Mouse (Mus musculus) kidney, adult 9 months (tissue): ENCODE data around the gene B3gnt2.
A peak's percentile ranks its signal among the peaks of the same experiment; 100 is the strongest.

Experiments
- DNase-seq: peaks from one replicate; pipeline ENCODE4 v3.0.0; 2022

B3gnt2 gene

GRCm38 (mm10) chr11:22846960-22847731, 13.6 kb downstream of the B3gnt2 start:
- DNase-seq, result peak; percentile 89

- DNase-seq, result peak; percentile 32
Observed at GRCm38 (mm10) chr11:22846093-22846835, 14.5 kb downstream of the B3gnt2 start.

- peak; percentile 91 for DNase-seq
Observed at GRCm38 (mm10) chr11:22844754-22845718, 15.7 kb downstream of the B3gnt2 start.

GRCm38 (mm10) chr11:22839456-22839855, 21.3 kb downstream of the B3gnt2 start:
- no peak for DNase-seq

DNA sequence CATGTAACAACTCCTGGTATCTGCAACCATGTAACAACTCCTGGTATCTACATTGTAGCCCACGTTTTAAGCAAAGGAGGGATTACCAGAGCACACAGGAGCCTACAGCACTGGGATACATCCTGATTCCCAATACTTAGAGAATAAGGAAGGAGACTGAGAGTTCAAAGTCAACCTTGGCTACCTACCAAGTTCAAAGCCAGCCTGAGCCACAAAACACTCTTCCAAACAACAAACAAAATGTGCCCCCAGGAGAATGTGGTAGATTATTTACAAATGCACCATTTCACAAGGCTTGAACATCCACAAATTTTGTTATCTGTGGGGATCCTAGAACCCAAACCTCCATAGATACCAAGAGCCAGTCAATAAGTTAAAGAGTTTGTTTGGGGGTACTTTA, 22.4 kb downstream of the B3gnt2 start:
- DNase-seq, result peak; percentile 59

- no peak for DNase-seq
Observed at GRCm38 (mm10) chr11:22836269-22836668, 24.5 kb downstream of the B3gnt2 start.

DNA sequence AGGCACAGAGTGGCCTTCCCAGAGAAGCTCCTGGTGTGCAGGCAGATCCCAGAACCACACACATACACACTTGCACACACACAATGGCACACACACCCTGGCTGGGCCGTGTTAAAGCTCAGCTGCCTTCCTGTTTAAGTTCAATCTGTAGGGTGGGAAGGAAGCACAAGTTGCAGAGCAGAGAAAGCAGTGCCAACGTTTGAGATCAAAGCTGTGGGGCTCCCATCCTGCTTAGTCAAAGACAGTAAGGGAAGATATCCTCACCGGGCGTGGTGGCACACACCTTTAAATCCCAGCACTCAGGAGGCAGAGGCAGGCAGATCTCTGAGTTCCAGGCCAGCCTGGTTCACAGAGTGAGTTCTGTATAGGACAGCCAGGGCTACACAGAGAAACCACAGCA, 28.2 kb downstream of the B3gnt2 start:
- no peak for DNase-seq

GRCm38 (mm10) chr11:22831916-22832315, 28.8 kb downstream of the B3gnt2 start:
- DNase-seq, result no peak

DNA sequence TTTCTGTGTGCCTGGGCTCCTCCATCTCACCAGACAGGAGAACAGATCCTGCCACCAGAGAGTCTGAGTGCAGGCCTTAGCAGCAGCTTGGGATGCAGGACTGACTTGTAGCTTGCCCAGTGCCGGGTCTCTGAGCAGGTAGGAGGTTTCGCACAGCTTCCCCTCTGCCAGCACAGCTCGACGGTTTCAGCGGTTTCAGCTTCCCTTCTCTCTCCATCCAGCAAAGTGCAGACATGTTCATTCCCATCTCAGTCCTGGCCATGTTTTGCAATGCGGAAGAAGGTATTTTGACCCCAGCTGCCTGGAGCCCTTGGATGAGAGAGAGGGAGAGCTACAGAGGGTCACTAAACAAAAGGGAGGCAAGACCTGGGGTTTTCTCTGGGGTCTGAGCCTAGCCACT, 30.1 kb downstream of the B3gnt2 start:
- no peak for DNase-seq

- DNase-seq, result peak; percentile 22
Observed at GRCm38 (mm10) chr11:22830179-22830611, 30.6 kb downstream of the B3gnt2 start.

GRCm38 (mm10) chr11:22828988-22829632, 31.7 kb downstream of the B3gnt2 start:
- no peak for DNase-seq

DNA sequence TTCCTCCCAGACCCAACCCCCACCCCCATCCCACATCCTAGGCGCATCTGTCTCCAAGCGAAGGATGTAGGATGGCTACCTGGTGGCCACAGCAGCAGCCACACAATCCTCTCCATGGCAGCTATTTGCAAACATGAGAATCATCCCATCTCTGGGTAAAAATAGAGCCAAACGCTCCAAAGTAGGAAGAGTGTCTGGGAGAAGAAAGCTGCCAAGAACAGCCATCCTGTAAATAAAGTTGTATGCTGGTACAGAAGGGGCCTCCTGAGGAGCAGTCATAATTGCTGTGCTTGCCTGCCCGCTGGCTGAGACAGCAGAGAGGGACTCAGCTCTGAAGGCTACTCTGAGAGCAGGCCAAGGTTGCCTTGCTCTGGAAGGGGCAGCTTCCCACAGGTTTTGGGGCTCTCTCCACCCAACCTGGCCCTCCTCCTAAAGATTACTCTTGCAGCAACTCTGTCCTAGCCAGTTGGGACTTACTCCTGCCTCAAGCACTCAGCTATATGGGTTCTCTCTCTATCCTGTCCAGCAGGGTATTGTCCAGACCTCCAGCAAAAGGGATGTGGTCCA, 33.2 kb downstream of the B3gnt2 start:
- no peak for DNase-seq

- DNase-seq, result peak; percentile 34
Observed at GRCm38 (mm10) chr11:22826665-22827064, 34.1 kb downstream of the B3gnt2 start.

DNA sequence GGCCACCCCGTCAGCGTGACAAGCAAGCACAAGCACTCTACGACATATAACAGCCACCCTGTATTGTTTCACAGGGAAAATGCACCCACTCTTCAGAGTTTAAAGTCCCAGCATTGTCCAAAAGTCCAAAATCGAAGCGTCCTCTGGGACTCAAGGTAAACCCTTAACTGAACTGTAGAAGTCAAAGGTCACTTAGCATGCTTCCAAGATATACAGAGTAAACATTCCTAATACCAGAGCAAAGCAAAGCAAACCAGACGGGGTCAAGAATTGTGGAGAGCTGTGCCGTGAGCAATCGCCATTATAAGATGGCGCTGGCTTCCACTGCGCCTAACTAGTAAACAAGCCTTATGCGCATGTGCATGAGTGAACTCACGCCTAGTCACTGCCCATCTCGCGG, 34.7 kb downstream of the B3gnt2 start:
- peak; percentile 80 for DNase-seq

GRCm38 (mm10) chr11:22825548-22825947, 35.2 kb downstream of the B3gnt2 start:
- no peak for DNase-seq

- peak; percentile 26 for DNase-seq
Observed at GRCm38 (mm10) chr11:22824049-22824705, 36.6 kb downstream of the B3gnt2 start.

DNA sequence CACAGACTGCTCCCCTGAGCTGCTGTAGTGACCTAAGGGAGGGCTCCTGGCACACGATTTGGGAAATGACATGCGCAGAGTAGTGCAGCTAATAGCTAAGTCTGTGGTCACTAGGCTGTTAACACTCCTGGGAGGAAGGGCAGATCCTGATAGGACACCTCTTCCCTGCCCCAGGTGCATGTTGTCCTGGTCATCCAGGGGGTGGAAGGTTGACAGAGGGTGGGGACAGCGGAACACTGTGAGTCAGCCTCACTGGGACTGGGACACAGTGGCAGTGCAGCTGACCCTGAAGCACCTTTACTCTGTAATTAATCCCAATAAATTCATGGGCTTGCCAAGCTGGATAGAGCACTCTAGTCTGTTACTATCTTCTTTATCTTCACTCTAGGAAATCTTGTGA, 39.5 kb downstream of the B3gnt2 start:
- DNase-seq, result no peak

DNA sequence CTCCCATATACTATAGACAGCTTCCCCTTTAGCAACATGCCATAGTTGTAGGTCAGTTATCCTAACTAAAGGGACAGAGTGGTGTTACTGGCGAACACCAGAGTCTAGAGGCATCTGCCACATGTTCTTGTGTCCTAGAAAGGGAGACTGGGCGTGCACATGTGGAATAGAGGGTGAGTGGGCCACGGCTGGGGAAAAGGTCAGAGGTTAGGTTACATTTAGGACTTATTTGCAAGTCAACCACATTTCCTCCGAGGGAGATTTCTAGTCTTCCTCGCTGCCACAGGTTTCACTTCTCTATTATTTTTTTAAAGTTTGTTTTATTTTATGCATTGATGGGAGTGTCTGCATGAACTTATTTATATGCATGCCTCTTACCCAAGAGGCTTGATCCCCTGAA, 42.4 kb downstream of the B3gnt2 start:
- no peak for DNase-seq

DNA sequence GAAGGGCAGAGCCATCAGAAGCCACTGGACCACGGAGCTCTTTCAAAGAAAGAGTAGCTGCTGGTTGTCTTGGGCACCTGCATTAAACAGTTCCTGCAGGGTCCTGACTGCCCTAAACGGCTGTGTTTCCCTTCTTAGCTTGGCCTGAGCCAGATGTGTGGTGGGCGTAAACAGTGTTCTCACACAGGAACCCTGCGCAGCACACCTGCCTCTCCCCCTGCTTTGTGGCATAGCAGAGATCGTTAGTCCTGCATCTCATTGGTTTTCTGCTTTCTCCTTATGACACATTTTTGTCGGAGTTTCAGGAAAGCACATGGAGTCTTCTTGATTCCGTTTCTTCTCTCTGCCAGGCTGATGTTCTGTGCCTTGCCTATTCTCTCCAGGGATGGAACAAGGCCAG, 44.9 kb downstream of the B3gnt2 start:
- DNase-seq, result no peak

DNA sequence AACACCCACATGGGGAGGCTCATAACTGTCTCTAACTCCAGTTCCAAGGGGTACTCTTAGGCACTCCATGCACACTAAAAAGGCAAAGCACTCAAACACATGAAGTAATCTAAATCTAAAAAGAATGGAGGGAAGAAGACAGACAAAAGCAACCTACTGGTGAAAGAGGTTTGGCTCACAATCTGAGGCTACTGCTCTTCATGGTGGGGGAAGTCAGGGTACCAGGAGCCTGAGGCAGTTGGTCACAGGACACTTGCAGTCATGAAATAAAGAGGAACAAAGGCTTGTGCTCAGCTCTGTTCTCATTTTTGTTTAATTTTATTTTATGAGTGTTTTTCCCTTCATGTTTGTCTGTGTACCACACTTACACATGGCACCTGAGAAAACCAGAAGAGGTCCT, 45.6 kb downstream of the B3gnt2 start:
- DNase-seq, result no peak

DNA sequence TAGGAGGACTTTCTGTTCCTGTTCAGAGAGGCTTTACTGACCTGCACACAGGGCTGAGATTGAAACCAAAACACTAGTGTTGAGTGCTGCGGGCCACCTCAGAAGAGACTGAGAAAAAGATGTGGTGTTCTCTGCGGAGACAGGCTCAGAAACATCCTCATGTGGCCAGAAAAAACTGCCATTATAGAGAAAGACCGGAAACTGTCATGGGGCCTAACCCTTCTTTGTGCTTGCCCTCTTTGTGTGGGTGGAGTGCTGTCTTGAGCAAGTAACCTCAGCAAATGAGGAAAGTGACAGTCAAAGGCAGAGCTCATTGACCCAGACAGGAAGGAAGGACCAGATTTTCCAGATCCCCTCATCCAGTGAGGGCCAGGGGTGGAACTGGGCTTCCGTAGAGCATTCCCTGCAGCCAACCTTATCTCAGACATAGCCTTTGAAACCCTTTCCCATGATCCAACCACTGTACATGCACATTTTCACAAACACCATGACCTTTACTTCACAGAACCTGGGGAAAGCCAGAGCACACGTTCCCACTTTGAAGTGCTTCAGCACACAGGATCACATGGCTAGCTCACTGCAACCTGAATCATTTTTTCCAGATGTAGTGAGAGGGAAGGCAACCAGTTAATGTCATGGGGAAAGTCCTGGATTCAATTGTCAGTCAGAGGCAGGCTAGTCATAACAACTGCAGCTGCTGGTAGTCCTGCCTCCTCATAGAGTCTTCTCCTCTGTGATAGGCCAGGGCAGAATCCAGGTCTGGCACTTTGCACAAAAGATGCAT, 46.6 kb downstream of the B3gnt2 start:
- DNase-seq, result no peak
